Mouse (Mus musculus) heart, postnatal 10 days (tissue): ENCODE results near the gene Hpcal1. TPM values are rescaled to one million over a fixed set of nuclear protein-coding genes. Genes with fewer than 3 reads are reported as not detected.

ENCODE experiments used
- DNase-seq, 2 experiments: peaks; one replicate each; pipeline ENCODE4 v3.0.0; 2021
- intact Hi-C: fragments of 180-260 bp; cut with DNase I; formaldehyde crosslinking; loops from one replicate; pipeline ENCODE4 v1.15.1; 2025
- total RNA-seq, 2 experiments: library from RNA; stranded (reverse); gene quantifications; 2 replicates each; pipeline ENCODE4 v1.2.3; 2021

Gene Hpcal1
- total RNA-seq, 2 experiments from 2014 or later = 22.7 to 31.7 TPM

DNA sequence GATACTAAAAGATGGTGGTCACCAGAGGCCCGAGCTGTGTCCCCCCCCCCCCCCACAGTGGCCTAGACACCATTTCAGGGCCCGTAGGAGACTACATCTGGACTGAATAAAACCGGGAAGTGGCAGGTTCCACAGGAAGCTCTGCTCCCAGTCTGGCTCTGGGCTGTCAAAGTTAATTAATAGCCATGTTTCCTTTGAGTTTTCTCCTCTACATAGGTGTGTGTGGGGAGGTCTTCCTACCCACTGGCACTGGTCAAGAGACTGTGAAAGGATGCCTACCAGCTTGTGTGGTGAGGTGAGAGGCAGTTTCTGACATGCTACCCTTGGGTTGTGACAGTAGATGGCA, 20.1 kb downstream of the Hpcal1 start:
- intact Hi-C loops = no loop called here
- DNase-seq = no peak

DNA sequence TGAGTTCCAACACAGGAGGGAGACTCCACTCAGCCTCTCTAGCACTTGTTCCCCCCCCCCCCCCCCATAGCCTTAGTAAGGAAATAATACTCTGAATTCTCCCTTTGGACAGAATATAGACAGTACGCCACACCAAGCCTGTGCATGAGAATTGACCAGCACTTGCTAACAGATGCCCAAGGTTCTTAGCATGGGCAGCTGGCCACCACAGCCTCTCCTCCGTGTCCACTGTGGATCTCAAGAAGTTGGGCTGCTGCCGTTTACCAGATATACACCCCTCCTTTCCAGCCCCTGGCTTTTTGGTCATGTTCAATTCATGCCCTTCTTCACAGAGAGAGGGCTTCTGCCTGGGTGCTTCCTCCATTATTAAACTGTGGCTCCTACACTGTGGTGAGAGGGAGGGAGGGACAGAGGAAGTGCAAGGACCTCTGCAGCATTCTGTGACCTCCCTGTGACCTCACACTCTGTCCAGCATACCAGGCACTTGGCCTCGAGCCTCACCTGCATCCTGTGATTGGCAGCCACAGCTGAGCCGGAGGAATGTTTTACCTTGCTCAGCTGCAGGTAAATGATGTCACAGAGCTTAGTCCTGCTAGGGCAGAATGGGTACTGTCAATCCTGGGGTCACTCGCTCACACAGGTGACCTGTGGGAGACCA, 21.2 kb downstream of the Hpcal1 start:
- no peak for DNase-seq
- intact Hi-C loops = no loop called here

DNA sequence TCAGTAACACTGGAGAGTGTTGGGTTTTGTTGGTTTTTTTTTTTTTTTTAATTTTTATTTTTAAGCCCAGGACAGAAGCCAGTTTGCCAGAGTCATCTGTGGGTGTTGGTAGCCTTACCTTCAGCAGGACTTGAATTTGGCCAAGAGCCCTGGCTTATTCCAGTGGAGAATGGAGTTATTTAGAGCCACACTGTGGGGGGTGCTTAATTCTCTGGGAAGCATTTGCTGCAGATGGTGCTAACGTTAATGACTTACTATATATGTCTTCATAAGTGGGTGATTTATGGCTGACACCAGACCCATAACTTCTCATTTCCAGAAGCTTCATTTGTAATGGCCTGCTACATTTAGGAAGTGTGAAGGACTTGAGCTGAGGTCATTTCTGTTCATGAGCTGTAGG, 21.9 kb downstream of the Hpcal1 start:
- no peak for DNase-seq
- intact Hi-C loops = no loop called here

DNA sequence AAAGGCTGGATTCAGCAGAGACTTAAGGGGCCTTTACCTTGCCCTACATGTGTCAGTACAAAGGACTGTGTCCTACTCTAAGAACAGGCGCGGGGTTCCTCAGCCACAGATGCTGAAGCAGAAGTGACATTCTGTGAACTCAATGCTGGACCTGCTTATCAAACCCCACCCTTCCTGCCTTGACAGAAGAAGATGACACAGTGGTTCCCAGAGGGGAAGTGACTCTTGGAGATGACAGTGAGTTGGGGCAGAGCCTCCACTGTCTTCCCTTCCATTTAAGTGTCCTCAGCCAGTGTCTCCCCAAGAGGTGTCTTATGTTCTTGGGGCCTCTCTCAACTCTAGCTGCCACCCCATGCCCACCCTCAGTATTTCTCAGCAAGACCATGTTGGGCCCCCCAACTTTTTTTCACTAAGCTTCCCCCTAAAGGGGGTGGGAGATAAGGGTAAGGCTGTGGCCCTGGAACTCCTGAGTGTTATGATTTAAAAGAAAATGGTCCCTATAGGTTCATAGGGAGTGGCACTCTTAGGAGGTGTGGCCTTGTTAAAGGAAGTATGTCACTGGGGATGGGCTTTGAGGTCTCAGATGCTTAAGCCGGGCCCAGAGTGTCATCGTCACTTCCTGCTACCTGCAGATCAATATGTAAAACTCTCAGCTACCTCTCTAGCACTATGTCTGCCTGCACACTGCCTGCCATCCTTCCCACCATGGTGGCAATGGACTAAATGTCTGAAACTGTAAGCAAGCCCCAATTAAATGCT, 25.2 kb downstream of the Hpcal1 start:
- DNase-seq = no peak
- intact Hi-C loops = no loop called here

DNA sequence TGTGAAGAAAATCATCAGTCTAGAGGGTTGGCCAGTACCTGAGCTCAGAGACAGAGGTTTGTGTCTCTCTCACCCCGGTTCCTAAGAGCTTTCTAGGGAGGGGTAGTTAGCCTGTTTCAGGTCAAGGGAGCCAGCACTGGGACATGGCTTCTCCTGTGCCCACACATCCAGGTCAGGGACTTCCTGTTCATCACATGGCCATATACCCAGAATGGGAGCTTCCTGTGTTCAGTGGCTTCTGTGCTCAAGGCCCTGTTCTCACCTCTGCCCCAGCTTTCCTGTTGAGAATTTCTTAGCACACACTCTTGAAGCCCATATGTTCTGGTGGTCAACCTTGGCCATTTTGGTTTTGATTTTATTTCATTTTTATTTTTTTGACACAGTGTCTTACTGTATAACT, 26.6 kb downstream of the Hpcal1 start:
- intact Hi-C loops = no loop called here
- no peak for DNase-seq

DNA sequence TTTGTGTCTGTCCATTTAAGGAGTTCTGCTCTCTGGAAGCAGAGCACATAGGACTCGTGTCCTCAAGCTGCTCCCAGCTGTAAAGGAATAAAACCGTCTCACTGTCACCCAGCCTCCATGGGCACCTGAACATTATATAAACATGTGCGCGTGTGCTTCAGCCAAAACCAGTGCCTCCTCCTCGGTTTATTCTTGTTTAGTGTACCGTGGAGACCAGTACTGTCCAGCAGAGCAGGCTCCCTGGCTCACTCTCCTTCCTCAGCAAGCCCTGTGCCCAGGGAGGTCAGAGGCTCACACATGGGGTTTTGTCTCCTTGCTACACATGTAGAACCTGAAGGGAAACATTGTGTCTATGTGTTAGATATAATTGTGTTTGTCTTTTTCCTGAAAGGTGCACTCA, 27.5 kb downstream of the Hpcal1 start:
- DNase-seq = no peak
- intact Hi-C loops = no loop called here

DNA sequence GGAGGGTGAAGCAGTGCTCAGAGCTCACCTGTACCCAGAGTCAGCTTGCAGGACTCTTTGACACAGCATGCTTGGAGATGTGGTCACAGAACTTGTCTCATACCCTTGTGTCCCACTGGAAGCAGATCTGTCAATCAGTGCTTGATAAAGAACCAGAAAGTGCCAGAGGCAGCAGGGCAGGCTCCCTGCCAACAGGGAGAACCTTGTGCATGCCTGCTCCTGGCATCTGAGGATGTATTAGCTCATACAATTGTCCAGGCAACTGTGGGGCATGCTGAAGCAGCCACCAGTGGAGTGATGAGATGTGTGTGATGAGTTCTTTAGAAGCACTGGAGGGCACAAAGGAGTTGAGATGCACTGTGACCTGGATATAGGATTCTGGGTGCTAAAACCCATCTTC, 30.4 kb downstream of the Hpcal1 start:
- DNase-seq = peak; percentile 49 to 56
- intact Hi-C loops = no loop called here

GRCm38 (mm10) chr12:17722452-17723181, 32.0 kb downstream of the Hpcal1 start:
- intact Hi-C loops = no loop called here

DNA sequence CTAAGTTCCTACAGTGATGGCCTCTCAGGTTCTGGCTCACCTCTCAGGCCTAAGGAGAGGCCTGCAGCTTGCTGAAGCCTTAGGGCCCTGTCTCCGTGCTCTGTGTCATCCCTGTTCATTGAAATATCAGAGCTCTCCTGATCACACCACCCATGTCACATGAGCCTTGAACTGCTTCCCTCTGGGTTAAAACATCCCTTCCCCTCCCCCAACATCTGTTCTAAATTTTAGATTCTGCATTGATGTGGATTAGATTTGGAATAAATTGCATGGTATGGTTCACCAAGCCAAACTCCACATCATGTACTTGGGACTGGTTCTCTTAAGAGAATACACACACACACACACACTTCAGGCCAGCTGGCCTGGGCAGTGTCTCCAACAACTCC, 32.5 kb downstream of the Hpcal1 start:
- DNase-seq = no peak
- intact Hi-C loops = no loop called here

More at GRCm38 (mm10) chr12:17722452-17723181, 32.0 kb downstream of the Hpcal1 start:
- no peak for DNase-seq

GRCm38 (mm10) chr12:17723999-17724398, 33.3 kb downstream of the Hpcal1 start:
- no peak for DNase-seq
- intact Hi-C loops = no loop called here

GRCm38 (mm10) chr12:17724412-17725090, 33.9 kb downstream of the Hpcal1 start:
- intact Hi-C loops = loop anchor here (5.0 kb wide), 1 partner anchor 32 kb away; the partner anchor contains the start of gene Hpcal1
- no peak for DNase-seq

DNA sequence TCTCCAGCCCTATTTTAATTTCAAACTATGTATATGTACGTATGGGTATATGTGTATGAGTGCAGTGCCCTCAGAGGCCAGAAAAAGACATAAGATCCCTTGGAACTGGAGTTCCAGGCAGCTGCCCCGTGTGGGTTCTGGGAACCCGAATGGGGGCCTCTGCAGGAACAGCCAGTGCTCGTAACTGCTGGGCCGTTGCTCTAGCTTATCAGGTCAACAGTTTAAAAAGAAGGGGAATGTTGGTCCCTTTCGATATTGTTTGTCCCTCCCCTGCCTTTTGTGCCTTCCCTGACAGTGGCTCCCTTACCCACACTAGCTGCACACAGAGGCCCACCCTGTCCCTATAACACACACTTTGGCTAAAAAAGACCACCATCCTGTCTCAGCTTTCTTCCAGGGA, 34.9 kb downstream of the Hpcal1 start:
- intact Hi-C loops = loop anchor here (5.0 kb wide), 1 partner anchor 33 kb away; the partner anchor contains the start of gene Hpcal1
- no peak for DNase-seq

DNA sequence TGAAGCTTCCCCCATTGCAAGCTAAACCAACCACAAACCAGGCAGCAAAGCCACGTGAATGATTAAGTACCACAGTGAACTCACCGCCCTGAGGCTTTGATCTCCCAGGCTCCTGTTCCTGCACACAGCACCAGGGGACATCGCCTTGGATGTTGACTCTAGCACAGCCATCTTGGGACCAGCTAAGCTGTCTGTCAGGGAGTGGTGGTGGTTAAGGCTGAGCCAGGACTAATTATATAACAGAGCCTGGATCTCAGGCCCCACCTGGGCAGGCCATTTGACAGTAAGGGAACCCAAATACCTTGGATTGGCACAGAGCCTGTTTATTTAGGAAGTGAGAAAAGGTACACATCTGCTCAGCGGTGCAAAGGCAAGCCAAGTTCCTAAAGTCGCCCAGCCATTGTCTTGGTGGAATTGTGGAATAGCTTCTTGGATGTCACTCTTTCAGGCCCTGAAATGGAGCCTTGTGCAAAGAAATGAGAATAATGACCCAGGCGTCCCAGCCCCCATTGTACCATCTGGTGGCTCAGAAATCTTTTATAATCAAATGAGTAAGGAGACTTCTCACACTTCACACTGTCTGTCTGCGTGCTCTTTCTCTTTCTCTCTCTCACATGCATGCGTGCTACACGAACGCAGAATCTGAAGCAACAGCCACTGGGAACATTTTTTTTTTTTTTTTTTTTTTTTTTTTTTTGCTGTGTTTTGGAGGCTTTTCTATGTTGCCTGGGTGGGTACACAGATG, 36.1 kb downstream of the Hpcal1 start:
- intact Hi-C loops = loop anchor here (5.0 kb wide), 1 partner anchor 34 kb away; the partner anchor contains the start of gene Hpcal1
- DNase-seq = no peak

DNA sequence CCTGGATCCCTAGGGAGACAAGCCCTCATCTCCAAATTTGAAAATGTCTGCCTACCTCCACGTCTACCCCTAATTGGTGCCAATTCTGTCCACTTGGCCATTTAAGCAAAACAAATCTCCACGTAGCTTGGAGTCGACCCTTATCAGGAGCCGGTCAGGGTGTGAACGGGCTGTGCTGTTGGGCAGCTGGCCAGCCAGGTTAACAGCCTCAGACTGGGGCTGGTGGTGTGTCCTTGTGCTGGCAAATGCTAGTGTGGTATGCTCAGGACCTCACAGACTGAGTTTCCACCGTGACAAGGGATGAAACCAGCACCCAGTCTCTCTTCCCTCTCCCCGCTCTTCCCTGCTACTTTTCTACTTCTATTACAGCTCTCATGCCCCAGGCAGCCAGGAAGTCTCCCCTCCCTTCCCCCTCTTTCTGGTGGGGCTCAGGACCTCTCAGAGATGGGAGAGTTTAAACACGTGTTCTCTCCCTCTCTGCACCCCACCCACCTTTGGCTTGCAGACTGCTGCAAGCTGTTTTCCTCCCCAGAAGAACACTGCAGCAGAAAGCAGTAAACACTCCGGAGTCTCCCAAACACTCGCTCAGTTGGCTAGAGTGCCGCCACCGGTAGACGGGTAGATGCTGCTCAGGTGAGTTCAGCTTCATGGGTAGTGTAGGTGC, 37.2 kb downstream of the Hpcal1 start:
- intact Hi-C loops = loop anchor here (5.0 kb wide), 1 partner anchor 36 kb away; the partner anchor contains the start of gene Hpcal1
- DNase-seq = peak; percentile 60 to 61

DNA sequence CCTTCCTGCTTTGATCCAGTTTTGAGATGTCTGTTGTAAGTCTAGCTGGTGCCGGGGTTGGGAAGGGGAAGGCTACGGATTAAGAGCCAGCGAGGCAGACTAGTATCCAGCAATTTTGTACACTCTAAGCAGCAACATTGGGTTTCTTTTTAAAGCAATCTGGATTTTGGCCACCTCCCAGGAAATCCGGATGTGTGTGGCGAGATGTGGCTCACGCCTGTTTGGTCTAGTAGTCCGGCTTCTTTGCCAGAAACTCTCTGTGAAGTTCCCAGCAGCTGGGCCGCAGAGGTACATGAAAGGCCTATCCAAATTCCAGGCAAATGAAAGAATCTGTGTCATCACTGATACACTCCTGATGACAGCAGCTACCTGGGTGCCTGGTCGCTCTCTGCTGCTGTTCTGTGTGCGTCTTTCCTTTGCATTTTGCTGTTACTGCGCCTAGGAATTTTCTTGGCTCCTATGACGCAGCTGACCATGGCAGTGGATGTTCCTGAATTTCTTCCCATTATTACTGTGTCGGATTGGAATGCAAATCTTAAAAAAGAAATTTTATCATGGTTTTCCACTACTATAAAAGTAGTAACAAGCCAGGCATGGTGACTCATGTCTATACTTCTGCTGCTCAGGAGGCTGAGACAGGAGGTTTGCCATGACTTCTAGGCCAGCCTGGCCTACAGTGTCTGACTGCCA, 38.7 kb downstream of the Hpcal1 start:
- peak; percentile 78 to 82 for DNase-seq
- intact Hi-C loops = loop anchor here (5.0 kb wide), 1 partner anchor 37 kb away; the partner anchor contains the start of gene Hpcal1

GRCm38 (mm10) chr12:17732006-17732405, 41.4 kb downstream of the Hpcal1 start:
- intact Hi-C loops = no loop called here
- no peak for DNase-seq

- intact Hi-C loops = no loop called here
- no peak for DNase-seq
These were observed 41.9 kb downstream of the Hpcal1 start for GRCm38 (mm10) chr12:17732546-17732945.

GRCm38 (mm10) chr12:17733114-17733904, 42.7 kb downstream of the Hpcal1 start:
- intact Hi-C loops = no loop called here
- no peak for DNase-seq
